Mouse (Mus musculus) olfactory bulb, adult 2 months (tissue): Measurements from ENCODE around the gene S100a5.

ENCODE experiments used
- CTCF ChIP-seq: fragments of 200-500 bp; IDR thresholded peaks from 2 replicates; pipeline ENCODE4 v1.5.1; 2012; ENCODE audit warnings: low read depth, mild to moderate bottlenecking, low read length, moderate library complexity; ENCODE audit not compliant: insufficient read depth
- POLR2A ChIP-seq: fragments of 200-500 bp; IDR thresholded peaks from 2 replicates; pipeline ENCODE4 v1.6.1; 2012; ENCODE audit warnings: mild to moderate bottlenecking, low read depth, low read length, moderate library complexity; ENCODE audit not compliant: insufficient read depth

GRCm38 (mm10) chr3:90614611-90615251 is 6.4 kb downstream of the S100a5 start:
- TF ChIP-seq POLR2A: no peak
- TF ChIP-seq CTCF: no peak
